Mouse (Mus musculus): ENCODE results near the gene Ica1.

DNA sequence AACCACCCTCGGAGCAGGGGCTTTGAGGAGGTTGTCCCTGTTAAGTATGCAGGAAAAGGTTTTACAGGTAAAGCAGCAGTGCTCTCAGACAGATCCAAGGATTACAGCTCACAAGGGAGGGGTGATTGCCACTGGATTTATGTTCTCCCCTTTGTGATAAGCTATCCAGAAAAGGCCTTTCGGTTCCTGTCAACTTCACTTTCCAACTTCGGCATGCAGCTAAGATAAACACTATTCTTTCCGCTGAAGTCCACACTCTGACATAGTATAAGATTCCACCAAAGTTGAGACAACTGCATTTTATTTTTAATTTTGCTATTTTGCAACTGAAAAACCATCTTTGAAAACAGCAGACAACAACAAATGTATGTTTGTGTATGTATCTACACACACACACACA lies 119.9 kb downstream of the Ica1 start:
- TF ChIP-seq GATA1 (IDR thresholded peaks at IDR 0.05; ENCODE audit: borderline replicate concordance, low read length) (no peak), FLI1 (IDR thresholded peaks at IDR 0.05; ENCODE audit: low read length) (no peak)
